Mouse (Mus musculus) urinary bladder, postnatal 36 days (tissue): ENCODE data around the gene Gm17660.
"Not testable (repeated sequence)": the region's sequence is repeated elsewhere in the genome, so short reads cannot be mapped to it uniquely, and the experiment has no call there.

Experiments used
- DNase-seq, 2 experiments: peaks; one replicate each; pipeline ENCODE4 v3.0.0; 2022; ENCODE audit warnings: low spot score in 2 of 2, mixed read lengths in 1 of 2

Gene Gm17660

GRCm38 (mm10) chr5:104043704-104044103, 33.7 kb downstream of the Gm17660 start:
- DNase-seq = no peak

GRCm38 (mm10) chr5:104042906-104043305, 34.5 kb downstream of the Gm17660 start:
- no peak for DNase-seq

- peak; percentile 45 to 50 for DNase-seq
Measured at GRCm38 (mm10) chr5:104039154-104039932, 38.1 kb downstream of the Gm17660 start.

- no peak for DNase-seq
Measured at GRCm38 (mm10) chr5:104036686-104037085, 40.7 kb downstream of the Gm17660 start.

GRCm38 (mm10) chr5:104035824-104036223, 41.6 kb downstream of the Gm17660 start:
- DNase-seq = no peak

GRCm38 (mm10) chr5:104035066-104035465, 42.3 kb downstream of the Gm17660 start:
- no peak for DNase-seq

GRCm38 (mm10) chr5:104032434-104033097, 44.8 kb downstream of the Gm17660 start:
- no peak for DNase-seq

- peak in 1 of 2 experiments; percentile 13 for DNase-seq
Measured at GRCm38 (mm10) chr5:104025245-104025854, 52.1 kb downstream of the Gm17660 start.

- DNase-seq = no peak
Measured at GRCm38 (mm10) chr5:104024762-104025161, 52.6 kb downstream of the Gm17660 start.

GRCm38 (mm10) chr5:104024193-104024592, 53.2 kb downstream of the Gm17660 start:
- not testable (repeated sequence) for DNase-seq

GRCm38 (mm10) chr5:104023289-104024020, 54.0 kb downstream of the Gm17660 start:
- no peak for DNase-seq

GRCm38 (mm10) chr5:104022558-104022957, 54.9 kb downstream of the Gm17660 start:
- no peak for DNase-seq

GRCm38 (mm10) chr5:104021597-104022378, 55.6 kb downstream of the Gm17660 start, which contains the start of gene Hsd17b11:
Gene Hsd17b11 (minus strand): TSS chr5:104021919.
- DNase-seq = peak; percentile 82 to 94
